Mouse (Mus musculus): ENCODE measurements around the gene Akap2.

Gene Akap2

GRCm38 (mm10) chr4:57717354-57717753 is at the start of gene Akap2:
Gene Akap2, plus strand, starts transcription at chr4:57717657.
- no peak for DNase-seq (ENCODE audit: low spot score)

DNA sequence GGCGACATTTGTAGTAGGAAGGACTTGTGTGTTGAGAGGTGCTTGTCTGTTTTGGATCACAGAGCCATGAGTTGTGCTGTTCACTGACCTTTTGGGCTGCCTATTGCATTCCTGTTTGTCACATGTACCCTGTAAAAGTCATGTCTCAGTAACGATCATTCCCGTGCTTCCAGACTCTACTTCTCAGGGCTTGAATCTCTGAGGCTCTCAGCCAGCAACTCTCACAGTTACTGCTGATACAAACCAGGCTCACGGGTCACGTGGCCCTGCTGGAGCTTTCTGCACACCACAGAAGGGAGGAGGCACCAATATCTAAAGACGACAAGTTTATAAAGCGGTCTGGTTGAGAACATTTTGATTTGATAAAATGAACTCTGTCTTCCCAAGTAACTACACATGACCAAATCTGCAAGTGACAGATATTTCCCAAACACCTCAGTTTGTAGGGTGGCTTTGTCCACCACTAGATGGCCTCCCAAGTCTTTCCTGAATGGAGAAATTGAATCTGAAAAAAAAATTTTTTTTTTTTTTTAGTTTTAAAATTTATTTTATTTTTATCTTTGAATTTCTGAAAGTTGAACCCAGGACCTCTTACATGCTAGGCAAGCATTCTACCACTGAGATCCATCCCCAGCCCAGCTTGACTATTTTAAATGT is 46.5 kb upstream of the Akap2 start:
- DNase-seq (ENCODE audit: low spot score) = no peak

DNA sequence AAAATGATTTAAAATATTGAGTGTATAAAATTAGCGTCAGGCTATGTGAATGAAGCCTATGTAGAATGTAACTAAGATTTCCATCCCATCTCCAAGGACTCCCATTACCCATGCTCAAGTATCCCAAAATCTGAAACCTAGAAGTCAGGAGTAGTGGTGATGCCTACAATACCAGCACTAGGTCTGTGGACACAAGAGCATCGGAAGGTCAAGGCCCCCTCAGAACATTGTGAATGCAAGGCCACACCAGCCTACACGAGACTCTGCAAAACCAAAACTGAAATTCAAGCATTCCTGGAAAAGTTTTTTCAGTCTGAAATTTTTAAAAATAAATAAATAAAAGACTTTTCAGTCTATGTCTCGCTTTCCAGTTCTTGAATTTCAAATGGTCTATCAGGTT is 44.9 kb upstream of the Akap2 start:
- no peak for DNase-seq (ENCODE audit: low spot score)

GRCm38 (mm10) chr4:57672996-57673906 is 44.2 kb upstream of the Akap2 start:
- peak; percentile 82 for DNase-seq (ENCODE audit: low spot score)

GRCm38 (mm10) chr4:57674351-57674750 is 43.1 kb upstream of the Akap2 start:
- DNase-seq (ENCODE audit: low spot score) = no peak

GRCm38 (mm10) chr4:57675387-57675786 is 42.1 kb upstream of the Akap2 start:
- DNase-seq (ENCODE audit: low spot score) = no peak

GRCm38 (mm10) chr4:57677916-57678315 is 39.5 kb upstream of the Akap2 start:
- no peak for DNase-seq (ENCODE audit: low spot score)

DNA sequence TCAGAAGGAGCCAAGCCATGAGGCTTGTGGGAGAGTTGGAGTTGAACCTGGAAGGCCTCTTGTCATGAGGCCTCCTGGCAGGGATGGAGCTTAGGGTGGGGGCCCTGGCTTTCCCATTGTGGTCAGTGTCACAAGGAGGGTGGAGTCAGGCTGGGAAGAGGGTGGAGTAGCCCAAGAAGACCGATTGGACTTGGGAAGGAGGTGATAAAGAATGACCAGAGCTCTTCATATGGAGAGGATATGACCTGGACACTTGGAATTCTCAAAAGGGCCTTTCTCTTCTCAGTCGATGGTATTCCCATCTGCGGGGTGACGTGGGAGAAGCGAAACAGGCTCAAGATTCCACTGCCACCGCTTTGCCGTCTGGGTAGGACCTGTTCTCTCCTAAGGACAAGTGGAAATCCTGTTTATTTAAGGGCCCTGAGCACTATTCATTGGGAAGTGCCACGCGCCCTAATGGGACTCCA is 38.4 kb upstream of the Akap2 start:
- no peak for DNase-seq (ENCODE audit: low spot score)

DNA sequence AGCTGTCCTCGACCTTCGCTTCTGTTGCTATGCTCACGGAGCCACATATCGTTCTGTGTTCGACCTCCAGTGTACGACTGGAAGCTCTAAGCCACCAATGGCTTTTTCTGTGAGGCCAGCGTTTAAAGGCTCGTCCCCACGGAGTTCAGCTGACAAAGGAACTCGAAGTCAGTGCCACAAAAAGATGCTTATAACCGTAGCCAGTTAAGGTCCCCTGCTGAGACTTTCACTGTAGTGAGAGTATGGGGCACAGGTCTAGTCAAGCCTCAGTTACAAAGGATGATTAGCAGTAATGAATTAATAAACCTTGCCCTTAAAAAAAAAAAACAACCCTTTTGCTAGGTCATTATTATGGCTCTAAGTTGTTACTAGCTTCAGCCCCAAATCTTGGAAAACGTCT is 37.3 kb upstream of the Akap2 start:
- DNase-seq (ENCODE audit: low spot score) = no peak

- no peak for DNase-seq (ENCODE audit: low spot score)
Measured at GRCm38 (mm10) chr4:57681511-57681910, 35.9 kb upstream of the Akap2 start.

- DNase-seq (ENCODE audit: low spot score) = no peak
Measured at GRCm38 (mm10) chr4:57682341-57682740, 35.1 kb upstream of the Akap2 start.

GRCm38 (mm10) chr4:57682944-57683343 is 34.5 kb upstream of the Akap2 start:
- DNase-seq (ENCODE audit: low spot score) = peak; percentile 30

- DNase-seq (ENCODE audit: low spot score) = no peak
Measured at GRCm38 (mm10) chr4:57684676-57685215, 32.7 kb upstream of the Akap2 start.

DNA sequence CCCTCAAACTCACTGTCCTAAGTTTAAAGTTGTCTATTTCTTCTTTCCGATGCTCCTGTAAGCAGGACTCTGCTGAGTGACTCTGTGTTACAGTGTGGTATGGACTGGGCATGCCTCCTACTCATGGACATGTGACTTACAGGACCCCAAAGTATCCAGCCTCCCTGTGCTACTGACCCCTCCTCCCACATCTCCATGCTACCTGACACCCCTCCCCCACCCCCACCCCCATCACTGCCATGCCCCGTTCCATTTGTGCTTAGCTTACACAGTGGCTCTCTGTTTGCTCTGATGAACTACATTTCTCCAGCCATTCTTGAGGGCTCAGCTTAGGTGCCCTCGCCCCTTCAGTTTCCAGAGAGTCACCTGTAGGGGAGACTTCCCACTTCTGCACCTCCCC is 30.7 kb upstream of the Akap2 start:
- no peak for DNase-seq (ENCODE audit: low spot score)

DNA sequence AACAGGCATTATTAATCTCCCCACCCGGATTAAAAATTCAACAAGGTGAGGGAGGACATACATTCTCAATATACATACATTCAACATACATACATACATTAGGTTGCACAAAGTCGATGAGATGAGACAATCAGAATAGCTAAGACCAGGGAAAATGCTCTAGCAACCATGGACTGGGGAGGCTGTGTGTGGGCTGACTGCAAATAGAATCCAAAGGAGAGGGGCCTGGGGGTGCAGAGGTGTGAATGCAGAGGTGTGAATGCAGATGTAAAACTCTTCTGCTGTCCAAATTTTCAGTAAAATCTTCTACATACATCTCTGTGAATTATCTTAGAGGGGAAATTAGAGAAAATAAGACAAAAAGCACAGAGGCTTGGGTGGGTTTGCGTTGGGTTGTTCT is 29.9 kb upstream of the Akap2 start:
- no peak for DNase-seq (ENCODE audit: low spot score)

DNA sequence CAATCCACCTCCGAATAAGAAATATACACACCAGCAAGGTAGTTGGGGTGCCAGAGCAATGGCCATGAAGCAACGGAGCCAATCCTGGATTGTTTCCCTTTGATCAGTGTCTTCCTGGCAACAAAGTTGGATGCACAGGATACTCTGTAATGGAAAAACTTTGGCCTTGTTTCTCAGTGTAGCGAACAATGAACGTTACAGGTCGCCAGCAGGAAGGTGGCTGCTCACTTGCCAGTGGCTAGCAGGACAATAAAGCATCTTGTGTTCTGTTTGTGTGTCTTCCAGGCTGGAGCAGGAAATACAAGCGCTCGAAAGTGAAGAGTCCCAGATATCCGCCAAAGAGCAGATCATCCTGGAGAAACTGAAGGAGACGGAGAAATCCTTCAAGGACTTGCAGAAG is 29.3 kb upstream of the Akap2 start:
- DNase-seq (ENCODE audit: low spot score) = no peak

GRCm38 (mm10) chr4:57690001-57690400 is 27.5 kb upstream of the Akap2 start:
- DNase-seq (ENCODE audit: low spot score) = no peak

- no peak for DNase-seq (ENCODE audit: low spot score)
Measured at GRCm38 (mm10) chr4:57690805-57691204, 26.7 kb upstream of the Akap2 start.

GRCm38 (mm10) chr4:57694356-57695136 is 22.9 kb upstream of the Akap2 start:
- no peak for DNase-seq (ENCODE audit: low spot score)

DNA sequence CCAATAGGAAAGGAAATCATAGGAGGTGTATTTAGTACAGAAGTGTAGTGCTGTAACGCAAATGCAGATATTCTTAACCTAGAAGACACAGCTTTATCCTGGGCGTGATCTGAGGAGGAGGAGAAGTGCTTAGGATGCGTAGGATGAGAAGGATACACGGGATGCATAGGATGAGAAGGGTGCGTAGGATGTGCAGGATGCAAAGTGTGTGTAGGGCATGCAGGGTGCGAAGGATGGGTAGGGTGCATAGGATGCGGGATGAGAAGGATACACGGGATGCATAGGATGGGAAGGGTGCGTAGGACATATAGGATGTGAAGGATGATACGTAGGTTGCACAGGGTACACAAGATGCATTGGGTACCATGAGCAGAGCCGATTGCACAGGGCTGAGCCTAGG is 20.5 kb upstream of the Akap2 start:
- no peak for DNase-seq (ENCODE audit: low spot score)

DNA sequence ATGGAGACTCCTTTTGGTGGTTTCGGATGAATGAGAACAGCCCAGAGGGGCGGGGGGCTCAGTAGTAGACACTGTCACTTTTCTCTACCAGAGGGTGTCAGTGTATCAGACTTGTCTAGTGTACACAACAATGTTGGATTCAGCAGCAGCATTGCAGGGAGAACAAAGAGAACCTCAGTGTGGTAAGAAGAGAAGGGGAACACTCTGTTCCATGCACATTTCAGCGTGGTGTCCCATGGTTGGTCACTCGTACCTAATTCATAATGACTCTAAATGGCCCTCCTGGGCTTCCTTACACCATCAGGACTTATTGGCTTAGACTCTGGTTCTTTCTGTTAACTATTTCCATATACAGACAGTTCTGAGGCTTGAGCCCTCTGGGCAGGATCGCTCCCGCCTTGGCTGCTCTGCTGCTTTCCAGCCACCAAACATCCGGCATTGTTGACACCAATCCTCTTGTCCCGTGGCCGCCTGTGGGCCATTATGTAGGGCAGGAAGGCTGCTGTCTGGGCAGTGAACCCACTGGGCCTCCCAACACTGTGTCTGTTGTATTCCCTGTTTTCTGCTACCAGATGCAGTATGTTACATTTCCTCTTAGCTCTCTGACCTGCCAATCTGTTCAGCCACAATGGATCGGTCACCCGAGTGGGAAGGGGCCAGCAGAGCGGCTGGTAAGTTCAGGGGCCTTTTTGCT is 19.4 kb upstream of the Akap2 start:
- peak; percentile 21 for DNase-seq (ENCODE audit: low spot score)

- no peak for DNase-seq (ENCODE audit: low spot score)
Measured at GRCm38 (mm10) chr4:57701576-57701975, 15.9 kb upstream of the Akap2 start.

Measured in layer of hippocampus, adult 11-12 months (tissue).